Mouse (Mus musculus) bone marrow macrophage, adult 2 months (primary cell): ENCODE data around the gene Gm20721.

Experiments used
- CTCF ChIP-seq: IDR thresholded peaks from 2 replicates; pipeline ENCODE4 v1.5.1; 2012; ENCODE audit warnings: low read depth, mild to moderate bottlenecking, low read length, moderate library complexity
- POLR2A ChIP-seq: IDR thresholded peaks from 2 replicates; pipeline ENCODE4 v1.6.1; 2012; ENCODE audit warnings: mild to moderate bottlenecking, low read depth, low read length, borderline replicate concordance

DNA sequence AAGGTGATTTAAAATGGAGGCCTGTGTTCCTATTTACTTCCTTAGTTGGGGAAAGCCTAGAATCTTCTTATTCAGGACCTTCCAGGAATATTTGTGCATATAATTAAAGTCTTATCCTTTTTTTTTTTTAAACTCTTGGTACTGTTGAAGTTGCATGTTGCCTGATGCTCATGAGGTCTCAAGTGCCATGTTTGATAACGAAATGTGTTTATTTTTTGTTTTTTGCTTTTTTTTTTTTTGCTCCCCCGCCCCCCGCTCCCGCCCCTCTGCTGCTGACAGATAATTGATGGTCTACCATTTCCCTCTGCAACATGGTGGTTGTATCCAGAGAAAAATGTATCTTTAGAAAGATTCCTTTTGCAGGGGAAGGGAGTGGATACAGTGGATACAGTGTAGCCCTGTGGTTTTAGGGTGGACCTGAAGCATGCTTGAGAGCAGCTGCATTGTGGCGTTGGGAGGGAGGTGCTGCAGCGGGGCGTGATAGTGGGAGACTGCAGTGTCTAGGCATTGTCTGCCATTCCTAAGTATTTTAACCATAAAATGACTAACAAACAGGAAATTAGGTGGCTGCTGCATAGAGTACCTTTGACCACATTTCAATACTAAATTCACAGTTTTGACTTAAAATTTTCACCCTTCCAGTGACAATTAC is 13.1 kb downstream of the Gm20721 start:
- TF ChIP-seq POLR2A (no peak), CTCF (no peak)
